Mouse (Mus musculus) olfactory bulb, adult 2 months (tissue): Measurements from ENCODE around the gene Rap2c.

Experiments
- CTCF ChIP-seq: fragments of 200-500 bp; IDR thresholded peaks from 2 replicates; pipeline ENCODE4 v1.5.1; 2012; ENCODE audit warnings: low read depth, mild to moderate bottlenecking, low read length, moderate library complexity; ENCODE audit not compliant: insufficient read depth
- POLR2A ChIP-seq: fragments of 200-500 bp; IDR thresholded peaks from 2 replicates; pipeline ENCODE4 v1.6.1; 2012; ENCODE audit warnings: mild to moderate bottlenecking, low read depth, low read length, moderate library complexity; ENCODE audit not compliant: insufficient read depth

DNA sequence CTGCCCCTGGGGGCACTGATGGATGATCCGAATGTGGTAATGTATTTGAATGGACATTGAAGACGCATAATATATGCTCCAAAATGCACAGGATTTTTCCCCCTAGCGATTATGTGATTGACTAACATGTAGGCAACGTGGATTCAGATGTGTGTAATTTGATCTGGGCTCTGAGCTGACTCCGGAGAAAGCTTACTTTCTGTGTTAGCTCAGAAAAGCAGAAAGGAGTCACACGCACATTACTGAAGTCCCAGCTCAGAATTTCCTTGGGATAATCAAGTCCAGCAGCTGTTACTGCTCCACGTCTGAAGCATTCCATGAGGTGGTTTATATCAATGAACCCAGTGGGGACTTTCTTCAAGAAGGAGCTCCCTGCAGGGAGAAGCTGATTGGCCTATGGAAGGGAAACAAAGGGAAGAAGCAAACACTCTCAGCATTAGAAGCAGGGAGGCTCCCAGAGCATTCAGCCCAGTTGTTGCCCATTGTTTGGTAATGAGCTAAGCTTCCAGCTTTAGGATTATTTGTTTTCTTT lies 17.9 kb upstream of the Rap2c start:
- no peak for TF ChIP-seq CTCF
- no peak for TF ChIP-seq POLR2A
